Mouse (Mus musculus) CH12.LX (cell line): ENCODE data around the gene Gm5678. TPM values are rescaled to one million over a fixed set of nuclear protein-coding genes. Genes with fewer than 3 reads are reported as not detected.

ENCODE experiments used
- DNase-seq: peaks from one replicate; pipeline ENCODE4 v3.0.0-alpha.2; 2013; ENCODE audit errors: extremely low read depth
- H3K27ac ChIP-seq: 2 replicates; pipeline ENCODE4 v1.5.1; 2012; ENCODE audit warnings: low read depth, mild to moderate bottlenecking, control low read depth, moderate library complexity; ENCODE audit not compliant: insufficient read depth
- H3K27me3 ChIP-seq: replicated peaks from 2 replicates; pipeline ENCODE3; 2012; ENCODE audit warnings: inconsistent platforms
- H3K36me3 ChIP-seq, 2 experiments: replicated peaks in 1 of 2; 2 replicates each; pipeline versions ENCODE3 to v1.6.1; 2012; ENCODE audit warnings: inconsistent platforms in 1 of 2, low read length in 1 of 2, mild to moderate bottlenecking in 1 of 2, mixed read lengths in 1 of 2, moderate library complexity in 1 of 2; ENCODE audit not compliant: control insufficient read depth in 1 of 2, insufficient read depth in 1 of 2
- H3K4me1 ChIP-seq, 2 experiments: 2 replicates each; pipeline ENCODE4 v1.6.1; 2012; ENCODE audit warnings: inconsistent platforms in 1 of 2, moderate library complexity in 1 of 2; ENCODE audit not compliant: insufficient read depth in 2 of 2, control insufficient read depth in 1 of 2
- H3K4me2 ChIP-seq: 2 replicates; pipeline ENCODE4 v1.6.1; 2012; ENCODE audit warnings: low read depth, mild to moderate bottlenecking, control low read depth; ENCODE audit not compliant: poor library complexity, insufficient read depth, severe bottlenecking
- H3K4me3 ChIP-seq, 3 experiments: fragments of 150-350 bp in 1 of 3; sonication (generic) in 1 of 3; replicated peaks in 1 of 3; 2 replicates each; pipeline versions ENCODE3 to v1.5.1; 2011 to 2012; ENCODE audit warnings: low read depth in 2 of 3, low read length in 2 of 3, mild to moderate bottlenecking in 2 of 3, moderate library complexity in 2 of 3, control low read depth in 1 of 3, improper control_type of control experiment in 1 of 3, inconsistent platforms in 1 of 3, mixed read lengths in 1 of 3; ENCODE audit not compliant: poor library complexity in 1 of 3
- H3K79me2 ChIP-seq: replicated peaks from 2 replicates; pipeline ENCODE4 v1.6.1; 2012; ENCODE audit warnings: mild to moderate bottlenecking, moderate library complexity; ENCODE audit not compliant: control insufficient read depth, poor library complexity, insufficient read depth, severe bottlenecking; ENCODE audit errors: extremely low read depth
- H3K9ac ChIP-seq: 2 replicates; pipeline ENCODE4 v1.6.1; 2012; ENCODE audit warnings: low read depth, mild to moderate bottlenecking, control low read depth, moderate library complexity; ENCODE audit not compliant: insufficient read depth
- H3K9me3 ChIP-seq: replicated peaks from 2 replicates; pipeline ENCODE3; 2012; ENCODE audit warnings: low read length, inconsistent platforms, mixed read lengths
- CHD2 ChIP-seq: IDR thresholded peaks from 2 replicates; pipeline ENCODE4 v1.6.1; 2011; ENCODE audit warnings: low read length, improper control_type of control experiment
- CTCF ChIP-seq, 2 experiments: IDR thresholded peaks in 1 of 2; conservative IDR thresholded peaks in 1 of 2; 2 replicates each; pipeline ENCODE4 v1.5.1; 2011 to 2012; ENCODE audit warnings: low read depth in 2 of 2, low read length in 2 of 2, improper control_type of control experiment in 1 of 2, inconsistent platforms in 1 of 2, mild to moderate bottlenecking in 1 of 2, moderate library complexity in 1 of 2
- ETS1 ChIP-seq: conservative IDR thresholded peaks from 2 replicates; pipeline ENCODE4 v1.6.1; 2012; ENCODE audit warnings: low read depth, mild to moderate bottlenecking, inconsistent platforms, low read length, improper control_type of control experiment, moderate library complexity
- GABPA ChIP-seq: IDR thresholded peaks from 2 replicates; pipeline ENCODE4 v1.6.1; 2012; ENCODE audit warnings: low read depth, low read length, improper control_type of control experiment, inconsistent platforms; ENCODE audit not compliant: insufficient replicate concordance
- IRF4 ChIP-seq: IDR thresholded peaks from 2 replicates; pipeline ENCODE4 v1.6.1; 2014; ENCODE audit warnings: low read depth, mild to moderate bottlenecking, inconsistent platforms, low read length, improper control_type of control experiment
- JUN ChIP-seq: IDR thresholded peaks from 2 replicates; pipeline ENCODE4 v1.6.1; 2011; ENCODE audit warnings: low read depth, mild to moderate bottlenecking, low read length, improper control_type of control experiment, moderate library complexity; ENCODE audit not compliant: insufficient read depth
- JUND ChIP-seq: conservative IDR thresholded peaks from 2 replicates; pipeline ENCODE4 v1.6.1; 2011; ENCODE audit warnings: low read depth, low read length, improper control_type of control experiment
- MAFK ChIP-seq: IDR thresholded peaks from 2 replicates; pipeline ENCODE4 v1.6.1; 2011; ENCODE audit warnings: low read length, improper control_type of control experiment; ENCODE audit not compliant: insufficient replicate concordance
- MAX ChIP-seq: IDR thresholded peaks from 2 replicates; pipeline ENCODE4 v1.6.1; 2011; ENCODE audit warnings: low read length, improper control_type of control experiment
- MXI1 ChIP-seq: IDR thresholded peaks from 2 replicates; pipeline ENCODE4 v1.6.1; 2011; ENCODE audit warnings: mild to moderate bottlenecking, low read depth, low read length, improper control_type of control experiment
- MYC ChIP-seq: IDR thresholded peaks from 2 replicates; pipeline ENCODE4 v1.6.1; 2011; ENCODE audit warnings: low read depth, mild to moderate bottlenecking, improper control_type of control experiment, low read length
- NRF1 ChIP-seq: IDR thresholded peaks from 2 replicates; pipeline ENCODE4 v1.6.1; 2014; ENCODE audit warnings: low read depth, mild to moderate bottlenecking, inconsistent platforms, low read length, improper control_type of control experiment, moderate library complexity
- POLR2A ChIP-seq: IDR thresholded peaks from 2 replicates; pipeline ENCODE4 v1.6.1; 2011; ENCODE audit warnings: low read depth, mild to moderate bottlenecking, improper control_type of control experiment, low read length
- POLR2AphosphoS2 ChIP-seq: IDR thresholded peaks from 2 replicates; pipeline ENCODE4 v1.6.1; 2011; ENCODE audit warnings: low read depth, low read length, improper control_type of control experiment
- RAD21 ChIP-seq: IDR thresholded peaks from 2 replicates; pipeline ENCODE4 v1.6.1; 2011; ENCODE audit warnings: low read depth, mild to moderate bottlenecking, low read length, improper control_type of control experiment, moderate library complexity
- SMC3 ChIP-seq: IDR thresholded peaks from 2 replicates; pipeline ENCODE4 v1.6.1; 2011; ENCODE audit warnings: low read depth, low read length, improper control_type of control experiment
- TBP ChIP-seq: conservative IDR thresholded peaks from 2 replicates; pipeline ENCODE4 v1.6.1; 2011; ENCODE audit warnings: low read depth, low read length, improper control_type of control experiment
- TCF12 ChIP-seq: IDR thresholded peaks from 2 replicates; pipeline ENCODE4 v1.6.1; 2014; ENCODE audit warnings: low read depth, mild to moderate bottlenecking, inconsistent platforms, low read length, improper control_type of control experiment
- USF2 ChIP-seq: conservative IDR thresholded peaks from 2 replicates; pipeline ENCODE4 v1.6.1; 2011; ENCODE audit warnings: low read depth, low read length, improper control_type of control experiment
- ZC3H11A ChIP-seq: IDR thresholded peaks from 2 replicates; pipeline ENCODE4 v1.6.1; 2012; ENCODE audit warnings: low read depth, mild to moderate bottlenecking, inconsistent platforms, low read length, improper control_type of control experiment
- ZKSCAN1 ChIP-seq: IDR thresholded peaks from 2 replicates; pipeline ENCODE4 v1.6.1; 2012; ENCODE audit warnings: low read depth, inconsistent platforms, low read length, improper control_type of control experiment, borderline replicate concordance
- ZNF384 ChIP-seq: IDR thresholded peaks from 2 replicates; pipeline ENCODE4 v1.6.1; 2012; ENCODE audit warnings: low read depth, low read length, improper control_type of control experiment, inconsistent platforms
- dilution Hi-C: fragments of 300-500 bp; cut with MboI; formaldehyde crosslinking; loops from 2 replicates; pipeline ENCODE4 v1.14.3; 2020; ENCODE audit warnings: low sequenced_read_pairs; ENCODE audit not compliant: extremely low pct_unique_long_range_greater_than_20kb, extremely low pct_ligation_motif_present
- in situ Hi-C: fragments of 300-500 bp; cut with MboI; formaldehyde crosslinking; loops from 3 replicates; pipeline ENCODE4 v1.14.3; 2019; ENCODE audit warnings: low sequenced_read_pairs, low pct_ligation_motif_present, low pct_unique_long_range_greater_than_20kb, mixed read lengths
- polyA plus RNA-seq: library from polyadenylated mRNA; unstranded; fragments of >175 nt; gene quantifications from 2 replicates; pipeline ENCODE4 v1.2.1, GENCODE M21; 2012; ENCODE audit warnings: low read depth; ENCODE audit not compliant: insufficient read length
- total RNA-seq, 2 experiments: library from RNA; depleted of rRNA; stranded (reverse); fragments of 300-350 nt in 1 of 2; fragments of >200 nt in 1 of 2; gene quantifications; 2 replicates each; pipeline ENCODE4 v1.2.3; 2012 to 2014

Gene Gm5678
- total and polyA plus RNA-seq, 3 experiments: not detected

GRCm38 (mm10) chr16:93676376-93676775 is 48.5 kb downstream of the Gm5678 start:
- H3K9ac ChIP-seq: no peak overlapping the region
- peaks cover 18% of the 10 kb centered on the region for H3K9me3 ChIP-seq
- in situ Hi-C loops: loop anchor here (25.0 kb wide), 2 partner anchors 336 to 586 kb away; partner anchors contain the start of gene Cldn14
- H3K79me2 ChIP-seq: no peaks in the 10 kb centered on the region
- no peak overlapping the region for H3K4me3 ChIP-seq
- TF ChIP-seq ZNF384: no peak
- no peak for TF ChIP-seq JUND
- TF ChIP-seq SMC3: no peak
- no peak for TF ChIP-seq CHD2
- TF ChIP-seq IRF4: no peak
- no peak for TF ChIP-seq MAX
- TF ChIP-seq RAD21: no peak
- no peak for TF ChIP-seq JUN
- TF ChIP-seq TBP: no peak
- dilution Hi-C loops: no loop called here
- no peaks in the 10 kb centered on the region for H3K36me3 ChIP-seq
- H3K4me1 ChIP-seq: peaks cover 0 to 4% of the 10 kb centered on the region in 2 experiments; a peak in 2 of 4 replicates
- no peak overlapping the region for H3K4me2 ChIP-seq
- H3K27ac ChIP-seq: no peak overlapping the region
- peaks cover 66% of the 10 kb centered on the region for H3K27me3 ChIP-seq
- DNase-seq: no peak

- Histone ChIP-seq H3K79me2 (no peaks in the 10 kb centered on the region), H3K4me2 (no peak overlapping the region), H3K9ac (no peak overlapping the region), H3K9me3 (peaks cover 18% of the 10 kb centered on the region), H3K27me3 (peaks cover 73% of the 10 kb centered on the region), H3K4me3 (no peak overlapping the region), H3K27ac (no peak overlapping the region), H3K4me1 (peaks cover 10 to 11% of the 10 kb centered on the region in 2 experiments), H3K36me3 (no peaks in the 10 kb centered on the region)
- no peak for DNase-seq
- dilution Hi-C loops: no loop called here
- in situ Hi-C loops: loop anchor here (25.0 kb wide), 2 partner anchors 334 to 584 kb away; partner anchors contain the start of gene Cldn14
- no peak for TF ChIP-seq POLR2A
- no peak for TF ChIP-seq ZKSCAN1
- TF ChIP-seq CTCF (conservative IDR thresholded peaks at IDR 0.05 in 1 of 2, IDR thresholded peaks at IDR 0.05 in 1 of 2; ENCODE audit: low read depth in 2 of 2, low read length in 2 of 2): peak; percentile 23 to 34; a peak in 1 of 4 replicates
These were observed 50.3 kb downstream of the Gm5678 start for GRCm38 (mm10) chr16:93678206-93678605.

- in situ Hi-C loops (loop anchor here (25.0 kb wide), 2 partner anchors 333 to 583 kb away; partner anchors contain the start of gene Cldn14), dilution Hi-C loops (no loop called here)
- H3K9ac ChIP-seq: no peak overlapping the region
- H3K27ac ChIP-seq: no peak overlapping the region
- H3K79me2 ChIP-seq: no peaks in the 10 kb centered on the region
- TF ChIP-seq GABPA: no peak
- TF ChIP-seq TCF12: no peak
- TF ChIP-seq NRF1: no peak
- no peak for TF ChIP-seq ETS1
- no peak for TF ChIP-seq ZNF384
- no peak for TF ChIP-seq POLR2AphosphoS2
- no peak for TF ChIP-seq USF2
- no peak for TF ChIP-seq MAFK
- TF ChIP-seq POLR2A: no peak
- TF ChIP-seq ZC3H11A: no peak
- no peak for TF ChIP-seq MXI1
- TF ChIP-seq MYC: no peak
- no peak for DNase-seq
- H3K9me3 ChIP-seq: peaks cover 18% of the 10 kb centered on the region
- peaks cover 15 to 19% of the 10 kb centered on the region in 2 experiments for H3K4me1 ChIP-seq
- peaks cover 83% of the 10 kb centered on the region for H3K27me3 ChIP-seq
- H3K36me3 ChIP-seq: no peaks in the 10 kb centered on the region
- no peak overlapping the region for H3K4me2 ChIP-seq
- no peak overlapping the region for H3K4me3 ChIP-seq
These were observed 51.3 kb downstream of the Gm5678 start for GRCm38 (mm10) chr16:93679165-93679564.
